Mouse (Mus musculus) thymus, postnatal 0 days (tissue): ENCODE measurements around the gene Ska3. TPM values are rescaled to one million over a fixed set of nuclear protein-coding genes. Genes with fewer than 3 reads are reported as not detected.

Experiments
- DNase-seq: peaks from one replicate; pipeline ENCODE4 v3.0.0-alpha.2; 2015; ENCODE audit warnings: low spot score
- microRNA-seq: library from miRNA; unstranded; fragments of <30 nt; microRNA quantifications from one replicate; pipeline ENCODE4, GENCODE M21; 2016; ENCODE audit warnings: borderline number of aligned reads
- polyA plus RNA-seq: library from polyadenylated mRNA; unstranded; fragments of >200 nt; fragmentation: Nextera tagmentation; extraction: Ambion mirVana; gene quantifications from 2 replicates; pipeline ENCODE4 v1.2.1, GENCODE M21; 2015

Gene Ska3
- polyA plus RNA-seq, 1 experiment from 2014 or later = 29.6 TPM

DNA sequence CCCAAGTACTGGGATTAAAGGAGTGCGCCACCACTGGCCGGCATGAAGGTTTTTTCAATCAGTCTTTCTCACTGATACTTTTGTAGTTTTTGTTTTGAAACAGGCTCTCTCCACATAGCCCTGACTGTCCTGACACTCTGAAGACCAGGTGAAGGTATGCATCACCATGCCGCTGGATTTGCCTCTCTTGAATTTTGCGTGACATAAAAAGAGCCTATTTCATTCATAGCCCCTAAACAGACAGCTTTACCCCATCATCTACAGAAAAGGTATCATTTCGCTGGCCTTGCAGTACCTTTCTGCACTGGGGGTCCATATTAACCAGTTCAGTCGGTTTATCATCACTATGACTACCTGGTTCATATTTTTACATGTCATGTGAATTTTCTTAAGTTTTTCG is 28.4 kb downstream of the Ska3 start:
- DNase-seq = no peak

GRCm38 (mm10) chr14:57791171-57791570 is 34.8 kb downstream of the Ska3 start:
- no peak for DNase-seq

- no peak for DNase-seq
Measured at GRCm38 (mm10) chr14:57789759-57790158, 36.2 kb downstream of the Ska3 start.

GRCm38 (mm10) chr14:57789311-57789710 is 36.7 kb downstream of the Ska3 start:
- no peak for DNase-seq

- no peak for DNase-seq
Measured at GRCm38 (mm10) chr14:57787406-57787805, 38.6 kb downstream of the Ska3 start.

GRCm38 (mm10) chr14:57772157-57772815 is 53.7 kb downstream of the Ska3 start:
- no peak for DNase-seq

GRCm38 (mm10) chr14:57769102-57769501 is 56.9 kb downstream of the Ska3 start:
- DNase-seq = peak; percentile 12

GRCm38 (mm10) chr14:57760447-57761412 is 65.3 kb downstream of the Ska3 start:
- DNase-seq = no peak

DNA sequence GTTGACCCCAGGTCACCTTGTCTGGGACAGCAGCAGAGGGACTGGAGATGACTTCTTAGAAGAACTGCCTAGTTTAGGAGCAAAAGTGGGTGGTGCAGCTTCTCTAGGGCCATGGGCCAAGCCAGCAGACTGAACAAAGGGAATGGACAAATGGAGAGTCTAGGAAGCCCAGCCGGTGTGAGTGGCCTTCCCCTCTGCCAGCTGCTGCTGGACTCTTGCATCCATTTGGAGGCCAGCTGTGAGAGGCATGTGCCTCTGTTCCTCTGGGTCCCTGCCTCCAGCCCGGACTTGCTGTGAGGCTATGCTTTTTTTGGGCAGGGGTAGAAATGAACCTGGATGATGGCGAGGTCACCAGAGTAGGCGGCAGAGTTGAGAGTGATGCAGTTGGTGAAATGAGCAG is 67.7 kb downstream of the Ska3 start, which contains the start of gene Lats2:
Gene Lats2 (minus strand): TSS at position 152 of the 400 bp plus-strand sequence.
- DNase-seq = no peak

Small RNAs within 50 kb of the gene (microRNA-seq; reads per million reads assigned to microRNA genes)
- gene Mir3077 = not detected

Other genes starting within 250 kb of the Ska3 start
- 14.0 and 19.6 TPM in 2 replicates for gene Xpo4, start 160.8 kb downstream of the Ska3 start, polyA plus RNA-seq
- gene Gm49361, start 80.1 kb downstream of the Ska3 start, polyA plus RNA-seq = not detected in 2 replicates
- gene Lats2, start 67.8 kb downstream of the Ska3 start, polyA plus RNA-seq = 4.7 and 4.9 TPM in 2 replicates
- gene Sap18, start 28.0 kb downstream of the Ska3 start, polyA plus RNA-seq = 18.5 and 18.7 TPM in 2 replicates
- gene Mrpl57, start within 50 bp of the Ska3 start, polyA plus RNA-seq = 334 and 346 TPM in 2 replicates
- gene Zdhhc20, start 64.1 kb upstream of the Ska3 start, polyA plus RNA-seq = 48.6 and 62.0 TPM in 2 replicates
- 61.9 and 69.3 TPM in 2 replicates for gene Micu2, start 173.1 kb upstream of the Ska3 start, polyA plus RNA-seq
- gene Fgf9, start 244.4 kb upstream of the Ska3 start, polyA plus RNA-seq = 0.33 and 0.34 TPM in 2 replicates